Mouse (Mus musculus) urinary bladder, postnatal 25 days (tissue): ENCODE results near the gene Tapt1.
A peak's percentile ranks its signal among the peaks of the same experiment; 100 is the strongest.

ENCODE experiments used
- DNase-seq: peaks from one replicate; pipeline ENCODE4 v3.0.0; 2022; ENCODE audit warnings: low spot score

The Tapt1 gene

DNA sequence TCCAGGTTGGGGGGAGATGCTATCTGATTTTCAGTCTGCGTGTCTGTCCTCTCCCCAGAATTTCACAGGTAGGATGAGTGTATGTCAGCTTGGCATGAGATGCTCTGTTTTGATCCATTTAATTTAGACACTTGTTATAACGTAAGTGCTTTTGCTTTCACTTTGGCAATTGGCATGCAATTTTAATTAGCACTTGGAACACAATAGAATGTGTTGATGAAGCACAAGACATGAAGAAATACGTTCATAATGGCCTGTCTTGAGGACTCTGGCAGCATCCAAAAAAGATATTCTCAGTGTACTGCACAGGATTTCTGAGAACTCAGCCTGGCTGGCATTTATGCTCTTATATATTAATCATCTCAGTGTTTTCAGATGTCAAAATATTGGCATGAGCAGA is 7.5 kb upstream of the Tapt1 start:
- no peak for DNase-seq

DNA sequence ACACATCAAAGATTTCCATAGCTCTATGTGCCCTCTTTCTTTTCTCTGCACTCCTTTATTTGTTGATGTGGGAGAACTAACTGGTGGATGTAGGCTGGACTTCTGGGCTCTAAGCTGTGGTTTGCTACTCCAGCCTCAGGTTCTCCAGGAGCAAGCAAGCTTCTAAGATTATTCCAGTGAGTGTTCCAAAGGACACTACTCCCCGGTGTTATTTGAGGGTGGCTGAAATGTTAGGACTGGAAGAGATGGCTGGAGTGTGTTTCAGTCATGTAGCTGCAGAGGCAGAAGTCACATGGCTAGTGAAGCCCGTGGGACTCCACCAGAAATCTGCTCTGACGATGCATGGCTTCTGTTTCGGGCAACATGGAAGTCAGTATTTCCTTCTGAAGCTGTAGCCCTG is 2.3 kb upstream of the Tapt1 start:
- DNase-seq, result no peak

DNA sequence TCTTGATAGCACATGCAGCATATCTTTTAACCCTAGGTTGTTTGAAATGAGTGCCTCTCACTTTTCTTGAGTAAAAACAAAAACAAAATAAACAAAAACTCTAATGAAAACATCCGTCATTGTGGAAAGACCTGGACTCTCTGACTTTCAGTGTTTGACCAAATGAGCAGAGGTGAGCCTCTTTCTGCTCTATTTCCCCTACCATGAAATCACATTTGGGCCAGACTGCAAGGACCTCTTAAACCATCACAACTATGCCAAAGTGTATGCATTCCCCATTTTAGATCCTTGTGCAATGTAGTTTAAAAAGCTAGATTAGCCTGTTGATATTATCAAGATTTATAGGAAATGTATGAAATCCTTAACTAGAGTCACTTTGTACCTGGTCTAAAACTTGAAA is 1.9 kb upstream of the Tapt1 start:
- DNase-seq, result no peak

DNA sequence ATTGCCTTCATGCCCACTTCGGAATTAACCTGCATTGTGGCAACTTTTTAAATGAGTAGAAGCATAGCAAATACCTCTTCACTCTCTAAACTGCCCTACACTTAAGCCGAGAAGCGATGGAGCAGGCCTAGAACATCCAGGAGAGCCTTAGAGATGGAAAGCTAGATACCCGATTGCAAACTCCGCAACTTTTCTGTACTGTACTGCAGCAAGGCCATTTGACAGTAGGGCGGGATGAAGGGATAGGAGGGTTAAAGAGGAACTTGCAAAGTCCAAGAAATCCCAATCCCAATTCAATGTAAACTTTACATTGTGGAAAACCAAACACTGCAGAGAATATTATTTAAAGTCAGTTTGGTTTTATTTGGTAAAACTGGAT is 1.0 kb upstream of the Tapt1 start:
- no peak for DNase-seq

DNA sequence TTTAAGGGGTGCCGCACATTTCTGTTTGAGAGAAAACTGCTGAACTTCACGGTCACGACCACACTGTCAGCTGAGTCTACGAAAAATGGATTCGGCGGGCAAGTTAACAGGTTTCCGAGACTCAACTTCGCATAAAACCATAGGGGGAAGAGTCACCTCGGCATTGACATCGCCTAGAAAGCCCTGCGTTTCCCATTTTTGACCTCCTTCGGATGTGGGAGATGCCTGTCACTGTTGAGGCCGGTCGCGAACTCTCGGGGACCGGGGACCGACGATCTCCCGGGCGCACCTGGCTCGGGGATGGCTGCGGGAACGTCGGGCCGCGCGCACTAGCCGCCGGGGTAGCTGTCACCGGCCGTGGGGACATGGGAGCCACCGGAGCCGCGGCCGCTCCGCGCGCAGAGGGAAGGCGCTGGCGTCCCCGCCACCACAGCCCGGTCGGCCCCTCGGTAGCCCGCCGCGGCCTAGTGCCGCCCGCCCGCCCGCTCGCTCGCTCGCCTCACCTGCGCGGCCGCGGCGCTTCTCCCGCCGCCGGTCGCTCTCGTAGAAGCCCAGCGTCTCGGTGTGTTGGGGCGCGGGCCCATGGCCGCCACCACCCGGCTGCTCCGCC is 410 bp downstream of the Tapt1 start:
- DNase-seq, result peak; percentile 34

DNA sequence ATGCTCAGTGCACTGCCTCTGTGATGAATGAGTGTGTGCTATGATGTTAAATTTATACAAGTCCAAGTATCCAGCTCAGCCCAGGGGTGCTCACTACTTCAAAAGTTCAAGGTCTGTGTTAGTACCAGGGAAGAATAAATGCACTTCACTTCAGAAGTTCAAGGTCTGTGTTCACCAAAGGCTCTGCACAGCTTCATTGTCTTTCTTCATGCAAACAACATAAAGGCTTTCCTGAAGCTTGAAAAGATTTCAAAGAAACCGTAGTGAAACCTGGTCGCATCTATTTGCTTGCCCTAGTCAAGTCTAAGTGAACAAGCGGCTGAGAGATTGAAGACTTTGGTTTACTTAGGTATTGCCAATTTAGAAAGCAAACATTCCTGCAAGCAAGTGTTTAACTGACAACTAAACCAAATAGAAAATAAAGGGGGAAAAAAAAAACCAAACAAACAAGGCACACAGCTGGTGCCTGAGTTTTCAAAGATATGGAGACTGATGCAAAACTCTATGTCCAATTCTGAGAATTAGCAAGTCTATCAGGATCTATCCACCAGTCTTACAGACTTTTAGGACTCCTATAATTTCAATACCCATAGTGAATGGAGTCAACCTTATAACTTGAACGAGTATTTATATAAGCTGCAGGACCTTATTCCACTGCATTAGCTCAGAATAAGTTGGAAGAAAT is 1.4 kb downstream of the Tapt1 start:
- DNase-seq, result no peak

DNA sequence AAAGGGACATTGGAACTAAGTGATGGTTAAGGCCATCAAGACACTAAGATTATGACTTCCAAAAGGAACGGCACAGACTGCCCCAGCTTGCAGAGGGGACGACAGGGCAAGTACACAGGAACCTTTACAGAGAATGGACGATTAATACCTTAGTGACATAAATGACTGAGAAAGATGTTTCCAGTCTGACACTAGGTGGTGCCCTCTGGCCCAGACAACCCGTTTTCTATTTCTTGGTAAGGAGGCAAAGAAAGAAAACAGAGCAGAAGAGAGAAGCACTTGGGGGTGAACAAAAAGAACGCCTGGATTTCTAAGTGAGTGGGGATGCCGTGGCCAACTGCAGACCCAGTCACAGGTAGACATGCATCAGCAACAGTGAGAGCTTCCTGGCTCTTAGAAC is 2.2 kb downstream of the Tapt1 start:
- no peak for DNase-seq

DNA sequence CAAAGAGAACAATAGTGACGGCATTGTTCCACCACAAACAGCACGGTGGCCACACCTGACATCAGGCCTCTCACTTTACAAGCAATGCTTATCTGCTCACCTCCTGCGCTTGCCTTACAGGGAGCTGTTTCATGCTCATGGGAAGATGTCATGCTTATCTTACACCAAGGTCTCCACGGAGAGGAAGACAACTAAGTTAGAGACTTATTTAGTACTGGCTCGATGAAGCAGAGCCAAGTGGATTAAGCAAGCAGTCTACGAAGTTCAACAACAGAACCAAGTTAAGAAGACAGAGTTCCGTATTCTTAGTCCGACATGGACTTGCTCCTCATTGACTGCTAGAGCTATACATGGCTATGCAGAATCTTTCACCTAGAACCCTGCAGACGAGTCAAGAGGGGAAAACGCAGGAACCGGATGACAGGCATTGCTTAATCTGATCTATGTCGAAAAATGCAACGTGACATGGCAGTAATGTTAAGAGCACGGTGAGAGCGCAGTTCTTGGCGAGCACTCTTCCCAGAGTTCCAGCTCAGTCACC is 3.0 kb downstream of the Tapt1 start:
- DNase-seq, result no peak

DNA sequence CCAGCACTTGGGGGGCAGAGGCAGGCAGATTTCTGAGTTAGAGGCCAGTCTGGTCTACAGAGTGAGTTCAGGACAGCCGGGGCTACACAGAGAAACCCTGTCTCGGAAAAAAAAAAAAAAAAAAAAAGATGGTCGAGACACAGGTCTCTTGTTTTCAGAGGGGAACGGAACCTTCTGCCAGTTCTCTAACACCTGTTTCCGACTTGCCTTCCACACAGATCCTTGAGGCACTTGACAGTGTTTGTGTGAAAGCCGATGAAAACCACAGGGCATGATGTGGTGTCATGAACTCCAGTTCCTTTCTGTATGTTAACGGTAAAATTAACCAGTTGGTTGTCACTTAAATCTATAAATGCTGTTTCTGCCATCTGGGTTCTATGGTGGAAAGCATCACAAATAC is 6.0 kb downstream of the Tapt1 start:
- DNase-seq, result no peak

DNA sequence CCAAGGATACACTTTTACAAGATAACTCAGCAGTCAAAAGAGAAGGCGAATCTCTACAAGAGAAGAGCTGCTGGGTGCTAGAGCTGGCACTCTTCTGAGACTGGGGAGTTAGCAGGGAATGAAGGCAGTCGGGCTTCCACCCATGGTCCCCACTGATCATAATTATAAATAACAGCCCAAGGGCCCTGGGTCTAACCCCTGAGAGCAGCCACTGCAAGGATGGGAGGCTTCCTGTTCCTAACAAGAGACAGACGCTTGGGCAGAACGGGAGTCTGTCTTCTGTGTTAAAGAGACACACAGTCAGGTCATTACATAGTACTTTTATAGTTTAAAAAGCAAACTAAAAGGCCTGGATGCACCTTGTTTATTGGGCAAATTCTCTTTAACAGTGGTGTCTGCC is 6.6 kb downstream of the Tapt1 start:
- no peak for DNase-seq

DNA sequence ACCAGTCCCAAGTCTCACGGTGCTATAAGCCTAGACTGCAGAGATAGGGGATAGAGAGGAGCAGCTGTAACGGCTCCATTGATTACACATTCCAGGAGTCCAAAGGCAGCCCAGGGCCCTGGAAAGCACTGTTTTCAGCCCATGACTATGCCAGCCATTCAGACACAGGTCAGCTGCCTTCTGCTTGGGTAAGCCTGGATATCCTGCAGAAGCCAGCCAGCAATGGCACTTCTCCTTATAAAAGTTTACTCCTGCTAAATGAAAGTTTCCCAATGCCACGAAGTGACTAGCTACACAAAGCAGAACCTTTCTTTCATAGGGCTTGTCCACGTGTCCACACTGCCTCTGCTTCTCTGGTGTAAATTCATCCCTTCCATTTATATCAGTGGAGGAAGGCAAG is 7.9 kb downstream of the Tapt1 start:
- no peak for DNase-seq

DNA sequence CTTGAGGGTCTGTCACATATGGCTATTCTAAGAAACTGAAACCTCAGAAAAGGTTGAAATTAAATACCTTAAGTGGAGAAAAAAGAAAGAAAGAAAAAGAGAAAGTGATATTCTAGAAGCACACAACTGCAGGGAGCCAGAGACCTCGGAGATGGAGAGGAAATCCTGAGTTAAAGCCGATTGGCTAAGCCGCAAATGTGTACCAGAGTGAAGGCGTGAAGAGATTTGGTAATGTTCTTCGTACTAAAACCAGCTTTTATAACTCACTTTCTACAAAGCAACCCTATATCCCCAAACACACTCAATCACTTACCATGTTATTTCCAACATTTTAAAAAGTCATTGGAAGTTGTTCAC is 8.8 kb downstream of the Tapt1 start:
- no peak for DNase-seq

DNA sequence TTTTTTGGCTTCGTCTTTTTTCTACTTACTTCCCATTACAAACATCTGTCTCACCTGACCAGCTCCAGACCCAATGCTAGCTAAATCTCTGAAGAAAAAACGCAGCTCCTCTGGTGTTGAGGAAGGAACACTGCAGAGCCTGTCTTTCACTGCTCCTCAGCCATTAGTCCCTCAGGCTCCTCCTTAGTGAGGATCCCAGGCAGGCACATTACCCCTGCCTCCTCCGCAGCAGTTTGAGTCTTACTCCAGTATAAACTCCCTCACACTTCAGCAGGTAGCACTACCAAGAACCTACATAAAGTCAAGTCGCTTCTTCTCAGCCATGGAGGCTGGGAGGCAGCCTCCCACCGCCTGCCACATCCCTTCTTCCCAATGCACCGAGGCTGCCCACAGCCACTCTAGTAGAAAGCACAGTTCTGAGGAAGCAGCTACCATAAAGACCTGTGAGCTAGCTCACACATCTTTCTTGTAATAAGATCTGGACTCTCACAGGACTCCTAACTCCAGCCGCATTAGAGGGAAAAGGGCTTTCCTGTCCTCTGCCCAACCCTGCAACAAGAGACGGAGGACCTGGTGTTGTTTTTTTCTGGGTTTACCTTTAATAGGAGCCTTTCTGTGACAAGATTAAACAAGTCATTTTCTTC is 9.3 kb downstream of the Tapt1 start:
- DNase-seq, result no peak

DNA sequence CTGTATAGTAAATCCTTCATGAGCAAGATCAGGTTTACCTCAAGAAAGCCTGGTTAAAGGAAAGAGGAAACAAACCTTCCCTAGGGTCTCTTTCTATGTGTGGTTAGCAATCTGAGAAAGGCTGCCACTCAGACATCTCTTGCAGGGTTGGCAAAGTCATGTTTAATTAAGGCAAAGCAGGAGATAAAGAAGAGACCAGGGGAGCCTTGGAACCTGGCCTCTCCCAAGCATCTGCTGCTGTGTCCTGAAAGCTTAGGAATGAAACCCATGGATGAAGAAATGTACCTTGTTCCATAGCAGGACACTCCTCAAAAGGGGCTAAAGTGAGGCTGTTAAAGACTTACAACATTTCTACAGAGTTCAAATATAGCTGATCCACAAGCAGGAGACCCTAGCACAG is 11.3 kb downstream of the Tapt1 start:
- DNase-seq, result no peak

DNA sequence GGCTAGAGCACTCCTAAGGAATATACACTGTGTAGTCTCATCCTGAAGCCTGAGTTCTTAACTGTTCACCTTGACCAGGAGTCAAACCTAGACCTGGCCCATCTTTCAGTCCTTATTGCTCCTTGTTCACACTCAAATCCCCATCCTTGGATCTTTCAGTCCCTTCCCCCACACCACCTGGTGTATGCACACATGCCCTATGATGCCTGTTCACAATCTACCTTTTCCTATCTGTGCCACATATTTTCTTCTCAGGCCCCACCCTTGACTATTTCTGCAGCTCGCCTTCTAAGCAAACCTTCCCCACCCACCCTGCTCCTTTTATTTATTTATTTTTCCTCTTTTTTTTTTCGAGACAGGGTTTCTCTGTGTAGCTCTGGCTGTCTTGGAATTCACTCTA is 12.4 kb downstream of the Tapt1 start:
- DNase-seq, result no peak

DNA sequence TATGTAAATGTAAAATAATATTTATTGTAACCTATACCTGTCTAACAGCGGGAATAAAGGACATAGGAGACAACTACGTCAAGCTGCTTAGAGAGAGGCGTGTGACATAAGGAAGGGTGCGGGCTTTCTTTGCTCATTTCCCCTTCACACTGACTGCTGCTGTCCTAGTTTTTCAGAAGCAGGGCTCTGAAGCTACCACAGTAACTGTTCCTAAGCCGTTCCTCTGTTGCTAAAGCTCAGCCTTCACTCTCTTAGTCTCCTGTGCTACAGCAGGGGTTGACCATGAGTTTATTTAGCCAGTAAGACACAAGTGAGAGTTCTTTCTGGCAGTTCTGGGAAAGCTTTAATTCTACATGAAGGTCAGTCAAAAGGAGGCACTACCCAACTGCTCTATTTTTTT is 13.0 kb downstream of the Tapt1 start:
- no peak for DNase-seq

DNA sequence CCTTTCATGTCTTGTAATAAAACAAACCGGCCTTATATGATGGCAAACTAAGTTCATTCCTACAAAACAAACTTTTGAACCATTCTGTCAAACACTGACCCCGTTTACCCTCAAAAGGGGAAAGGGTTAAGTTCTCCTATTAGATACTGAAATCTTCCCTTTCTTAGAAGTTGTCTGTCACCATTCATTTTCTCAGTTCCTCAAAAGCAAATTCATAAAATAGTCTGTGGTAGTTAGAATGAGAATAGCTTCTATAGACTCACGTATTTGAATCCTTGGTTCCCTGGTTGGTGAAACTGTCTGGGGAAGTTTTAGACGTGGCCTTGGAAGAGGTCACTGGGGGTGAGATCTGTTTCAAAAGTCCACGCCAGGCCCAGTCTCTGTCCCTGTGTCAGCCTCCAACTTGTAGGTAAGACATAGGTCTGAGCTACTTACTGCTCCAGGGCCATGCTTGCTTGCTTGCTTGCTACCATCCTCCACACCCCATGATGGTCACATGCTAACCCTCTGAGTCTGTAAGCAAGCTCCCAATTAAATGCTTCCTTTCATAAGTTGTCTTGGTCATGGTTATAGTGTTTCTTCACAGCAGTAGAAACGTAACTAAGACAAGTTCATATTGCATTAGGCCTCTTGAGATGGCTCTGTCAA is 14.5 kb downstream of the Tapt1 start:
- no peak for DNase-seq

DNA sequence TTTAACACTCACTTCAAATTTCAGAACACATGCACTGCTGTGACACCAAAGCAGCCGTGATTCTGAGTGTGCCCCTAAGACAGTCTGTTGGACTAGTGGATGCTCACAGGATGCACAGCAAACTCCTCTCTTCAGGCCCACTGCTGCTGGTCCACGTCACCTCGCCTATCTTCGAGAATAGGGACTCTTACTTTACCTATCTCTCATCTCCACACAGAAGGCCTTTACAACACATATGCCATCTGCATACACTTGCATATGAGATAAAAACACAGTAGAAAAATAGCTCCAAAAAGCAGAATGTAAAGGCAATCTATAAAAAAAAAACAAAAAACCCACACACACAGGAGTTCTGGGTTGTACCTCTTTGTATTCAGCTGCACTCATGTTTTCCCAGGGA is 19.1 kb downstream of the Tapt1 start:
- no peak for DNase-seq

DNA sequence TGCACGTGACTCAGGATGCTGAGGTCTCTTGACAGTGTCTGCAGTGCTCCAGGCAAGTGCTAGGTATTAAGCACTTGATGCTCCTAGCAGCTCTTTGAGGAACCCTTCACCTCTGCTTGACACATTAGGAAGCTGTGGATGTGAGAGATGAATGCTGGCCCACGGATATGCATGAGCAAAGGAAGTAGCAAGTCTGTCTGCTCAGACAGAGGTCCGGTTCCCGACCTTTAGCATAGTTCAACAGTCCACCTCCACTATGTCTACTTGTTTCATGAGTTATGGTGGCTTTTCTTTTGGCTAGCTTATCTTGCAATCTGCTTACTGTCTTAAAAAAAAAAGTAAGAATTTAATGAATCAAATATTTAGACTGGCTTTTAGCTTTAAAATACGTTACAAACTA is 19.8 kb downstream of the Tapt1 start:
- no peak for DNase-seq

DNA sequence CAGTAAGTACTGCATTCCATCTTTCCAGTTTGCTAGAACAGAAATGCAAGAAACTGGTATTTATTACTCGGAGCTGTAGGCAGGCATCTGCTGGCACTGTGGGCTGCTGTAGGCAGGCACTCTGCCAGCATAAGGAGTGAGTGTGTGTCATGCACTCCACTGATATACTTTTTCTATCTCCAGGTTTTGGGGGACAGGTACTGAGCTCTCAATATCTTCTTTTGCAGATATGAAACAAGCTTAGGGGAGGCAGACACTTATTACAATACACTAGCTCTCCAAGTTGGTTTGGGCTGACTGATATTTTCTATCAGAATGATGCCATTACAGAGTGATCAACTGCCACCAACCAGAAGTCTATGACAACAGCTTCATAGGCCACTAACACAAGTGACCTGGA is 23.0 kb downstream of the Tapt1 start:
- no peak for DNase-seq

DNA sequence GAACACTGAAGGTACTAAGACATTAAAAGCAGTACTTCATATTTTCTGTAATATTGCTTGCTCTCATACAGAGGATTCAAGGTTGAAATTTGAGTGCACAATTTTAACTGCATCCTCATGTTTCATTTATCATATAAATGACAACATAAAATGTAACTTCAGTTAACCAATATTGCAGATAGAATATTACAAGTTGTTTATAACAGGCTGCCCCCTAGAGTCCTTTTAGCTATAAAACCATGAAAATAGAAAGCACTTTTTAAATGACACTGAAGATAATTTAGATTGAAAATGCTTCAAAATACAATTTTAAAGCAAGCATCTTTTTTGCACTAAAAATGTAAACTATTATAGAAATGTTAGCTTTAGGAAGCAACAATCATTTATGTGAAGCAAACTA is 24.8 kb downstream of the Tapt1 start:
- DNase-seq, result no peak

DNA sequence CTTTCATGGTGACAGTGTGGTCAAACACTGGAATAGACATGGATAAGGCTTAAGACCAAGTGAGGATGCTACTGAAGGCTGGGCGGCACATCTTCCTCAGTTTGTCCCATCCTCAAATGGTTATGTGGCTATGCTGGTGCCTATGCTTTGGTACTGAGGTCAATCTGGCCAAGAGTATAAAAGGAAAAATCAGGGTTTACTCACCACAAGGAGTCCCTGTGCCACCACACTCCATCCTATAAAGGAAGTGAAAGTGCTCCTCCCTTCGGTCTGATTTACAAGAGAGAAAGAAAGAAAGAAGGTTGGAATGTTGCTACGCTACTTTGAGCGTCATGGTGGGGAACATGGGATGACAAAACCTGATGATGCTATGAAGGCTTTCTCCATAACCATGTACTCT is 27.3 kb downstream of the Tapt1 start:
- no peak for DNase-seq

DNA sequence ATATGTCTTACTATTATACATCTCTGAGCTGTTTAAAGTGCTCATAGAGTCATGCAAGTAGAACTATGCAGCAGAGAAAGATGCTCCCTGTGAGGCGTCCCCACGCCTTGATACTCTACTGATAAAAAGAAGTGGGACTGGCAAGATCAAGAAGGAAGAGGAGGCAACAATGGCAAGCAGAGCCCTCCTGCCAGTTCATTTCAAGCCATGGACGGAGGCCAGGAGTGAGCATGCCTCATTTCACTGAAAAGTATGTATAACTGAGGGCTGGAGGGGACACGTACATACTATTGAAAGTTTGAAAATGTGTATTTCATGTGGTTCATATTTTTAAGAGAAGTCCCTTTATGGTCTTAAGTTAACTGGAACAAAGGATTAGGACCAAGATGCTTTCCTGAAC is 28.0 kb downstream of the Tapt1 start:
- DNase-seq, result no peak
